Mouse (Mus musculus): ENCODE measurements at regions not wholly inside any gene's neighbourhood (a gene's known extent, or its start where the extent isn't known, plus 50 kb on each side); places are given as distances from the start of the nearest gene placed in this dataset.

DNA sequence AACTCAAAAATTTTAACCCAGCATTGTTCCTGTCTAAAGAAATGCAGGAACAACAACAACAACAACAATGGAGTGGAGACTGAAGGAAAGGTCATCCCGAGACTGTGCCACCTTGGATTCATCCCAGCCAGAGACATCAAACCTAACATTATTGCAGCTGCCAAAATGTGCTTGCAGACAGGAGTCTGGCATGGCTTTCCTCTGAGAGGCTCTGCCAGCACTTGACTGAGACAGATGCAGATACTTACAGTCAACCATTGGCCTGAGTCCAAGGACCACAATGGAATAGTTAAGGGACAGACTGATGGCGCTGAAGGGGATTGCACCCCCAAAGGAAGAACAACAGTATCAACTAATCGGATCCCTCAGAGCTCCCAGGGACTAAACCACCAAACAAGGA lies 819.0 kb downstream of the Fam19a2 start:
- H3K27me3 ChIP-seq (replicated peaks), result no peaks in the 10 kb centered on the region
- TF ChIP-seq CHD2 (IDR thresholded peaks at IDR 0.05; ENCODE audit: low read length), result no peak
- no peak for TF ChIP-seq ZKSCAN1 (IDR thresholded peaks at IDR 0.05; ENCODE audit: borderline replicate concordance, low read depth, low read length)
- TF ChIP-seq HCFC1 (IDR thresholded peaks at IDR 0.05; ENCODE audit: low read depth, low read length), result no peak
- TF ChIP-seq TCF12 (IDR thresholded peaks at IDR 0.05; ENCODE audit: low read depth, low read length), result no peak
- no peak for TF ChIP-seq POLR2AphosphoS2 (IDR thresholded peaks at IDR 0.05; ENCODE audit: low read depth, low read length)
- TF ChIP-seq USF1 (IDR thresholded peaks at IDR 0.05; ENCODE audit: low read depth, low read length), result no peak
- no peak for TF ChIP-seq EP300 (IDR thresholded peaks at IDR 0.05; ENCODE audit: low read length)
- TF ChIP-seq UBTF (IDR thresholded peaks at IDR 0.05; ENCODE audit: low read depth, low read length), result no peak
- no peak for TF ChIP-seq ZNF384 (IDR thresholded peaks at IDR 0.05; ENCODE audit: low read depth, low read length)
- no peak for TF ChIP-seq JUND (conservative IDR thresholded peaks at IDR 0.05; ENCODE audit: low read depth, low read length)
- no peak overlapping the region for H3K4me2 ChIP-seq (ENCODE audit: insufficient read depth, low read depth, poor library complexity, severe bottlenecking)
- peaks cover 23% of the 10 kb centered on the region for H3K9me3 ChIP-seq (replicated peaks; ENCODE audit: low read length)
- H3K36me3 ChIP-seq (replicated peaks in 1 of 2; ENCODE audit: control insufficient read depth in 1 of 2, insufficient read depth in 1 of 2, low read length in 1 of 2), result no peaks in the 10 kb centered on the region
- H3K4me3 ChIP-seq (replicated peaks in 1 of 3; ENCODE audit: low read depth in 2 of 3, low read length in 2 of 3, poor library complexity in 1 of 3), result no peak overlapping the region
- H3K27ac ChIP-seq (ENCODE audit: insufficient read depth, low read depth), result no peak overlapping the region
- dilution Hi-C loops (cut with MboI; ENCODE audit: extremely low pct_ligation_motif_present, extremely low pct_unique_long_range_greater_than_20kb, low sequenced_read_pairs), result no loop called here
- no peaks in the 10 kb centered on the region for H3K79me2 ChIP-seq (replicated peaks; ENCODE audit: control insufficient read depth, extremely low read depth, insufficient read depth, poor library complexity, severe bottlenecking)
- no peak for DNase-seq (ENCODE audit: extremely low read depth)
- no peak overlapping the region for H3K9ac ChIP-seq (ENCODE audit: insufficient read depth, low read depth)
- in situ Hi-C loops (cut with MboI; ENCODE audit: low pct_ligation_motif_present, low pct_unique_long_range_greater_than_20kb, low sequenced_read_pairs), result no loop called here
- no peaks in the 10 kb centered on the region for H3K4me1 ChIP-seq (ENCODE audit: control insufficient read depth in 1 of 2, insufficient read depth in 2 of 2)

DNA sequence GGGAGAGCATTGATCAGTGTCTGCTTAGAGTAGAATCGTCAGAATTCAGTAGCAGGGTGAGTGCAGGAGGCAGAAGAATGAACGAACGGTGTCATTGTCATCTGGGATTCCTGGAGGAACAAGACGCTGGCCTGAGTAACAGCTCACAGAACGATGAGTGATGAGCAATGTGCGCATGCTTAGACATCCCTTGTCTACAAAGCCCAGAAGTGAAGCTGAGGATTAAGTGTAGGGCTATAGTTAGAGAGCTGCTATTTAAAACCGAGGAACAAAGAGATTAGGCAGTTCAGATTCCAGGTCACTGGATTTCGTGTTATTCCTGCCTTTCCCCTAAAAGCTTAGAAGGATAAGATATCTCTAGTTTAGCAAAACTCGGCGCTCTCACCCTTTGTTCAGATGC lies 826.8 kb downstream of the Fam19a2 start:
- H3K9ac ChIP-seq (ENCODE audit: insufficient read depth, low read depth), result no peak overlapping the region
- TF ChIP-seq POLR2A (IDR thresholded peaks at IDR 0.05; ENCODE audit: low read depth, low read length), result no peak
- no peak for TF ChIP-seq EP300 (IDR thresholded peaks at IDR 0.05; ENCODE audit: low read length)
- H3K27me3 ChIP-seq (replicated peaks), result no peaks in the 10 kb centered on the region
- DNase-seq (ENCODE audit: extremely low read depth), result no peak
- dilution Hi-C loops (cut with MboI; ENCODE audit: extremely low pct_ligation_motif_present, extremely low pct_unique_long_range_greater_than_20kb, low sequenced_read_pairs) (no loop called here), in situ Hi-C loops (cut with MboI; ENCODE audit: low pct_ligation_motif_present, low pct_unique_long_range_greater_than_20kb, low sequenced_read_pairs) (no loop called here)
- H3K36me3 ChIP-seq (replicated peaks in 1 of 2; ENCODE audit: control insufficient read depth in 1 of 2, insufficient read depth in 1 of 2, low read length in 1 of 2), result no peaks in the 10 kb centered on the region
- H3K4me2 ChIP-seq (ENCODE audit: insufficient read depth, low read depth, poor library complexity, severe bottlenecking), result no peak overlapping the region
- no peak overlapping the region for H3K27ac ChIP-seq (ENCODE audit: insufficient read depth, low read depth)
- no peak overlapping the region for H3K4me3 ChIP-seq (replicated peaks in 1 of 3; ENCODE audit: low read depth in 2 of 3, low read length in 2 of 3, poor library complexity in 1 of 3)
- H3K4me1 ChIP-seq (ENCODE audit: control insufficient read depth in 1 of 2, insufficient read depth in 2 of 2), result no peaks in the 10 kb centered on the region
- no peaks in the 10 kb centered on the region for H3K79me2 ChIP-seq (replicated peaks; ENCODE audit: control insufficient read depth, extremely low read depth, insufficient read depth, poor library complexity, severe bottlenecking)
- peaks cover 39% of the 10 kb centered on the region for H3K9me3 ChIP-seq (replicated peaks; ENCODE audit: low read length)

DNA sequence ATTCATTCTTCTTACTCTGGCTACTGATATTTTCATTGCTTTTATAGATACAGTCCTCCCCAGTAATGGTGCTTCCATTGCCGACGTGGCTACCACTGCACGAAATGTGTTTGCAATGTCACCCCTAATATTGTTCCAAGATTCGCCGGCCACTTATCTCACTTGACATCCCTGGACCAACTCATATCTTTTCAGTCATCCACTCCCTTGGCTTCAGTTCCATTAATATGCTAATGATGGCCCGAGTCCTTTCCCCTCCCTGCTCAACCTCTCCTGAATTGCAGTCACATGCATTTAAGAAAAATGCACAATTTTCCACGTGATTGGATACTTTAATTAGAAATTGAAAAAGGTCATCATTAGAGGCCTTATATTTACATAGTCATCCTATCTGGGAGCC lies 827.6 kb downstream of the Fam19a2 start:
- Histone ChIP-seq H3K27ac (ENCODE audit: insufficient read depth, low read depth) (no peak overlapping the region), H3K9ac (ENCODE audit: insufficient read depth, low read depth) (no peak overlapping the region), H3K4me1 (ENCODE audit: control insufficient read depth in 1 of 2, insufficient read depth in 2 of 2) (no peaks in the 10 kb centered on the region), H3K27me3 (replicated peaks) (no peaks in the 10 kb centered on the region), H3K36me3 (replicated peaks in 1 of 2; ENCODE audit: control insufficient read depth in 1 of 2, insufficient read depth in 1 of 2, low read length in 1 of 2) (no peaks in the 10 kb centered on the region), H3K4me3 (replicated peaks in 1 of 3; ENCODE audit: low read depth in 2 of 3, low read length in 2 of 3, poor library complexity in 1 of 3) (no peak overlapping the region), H3K4me2 (ENCODE audit: insufficient read depth, low read depth, poor library complexity, severe bottlenecking) (no peak overlapping the region), H3K9me3 (replicated peaks; ENCODE audit: low read length) (peaks cover 40% of the 10 kb centered on the region), H3K79me2 (replicated peaks; ENCODE audit: control insufficient read depth, extremely low read depth, insufficient read depth, poor library complexity, severe bottlenecking) (no peaks in the 10 kb centered on the region)
- no peak for DNase-seq (ENCODE audit: extremely low read depth)
- in situ Hi-C loops (cut with MboI; ENCODE audit: low pct_ligation_motif_present, low pct_unique_long_range_greater_than_20kb, low sequenced_read_pairs) (no loop called here), dilution Hi-C loops (cut with MboI; ENCODE audit: extremely low pct_ligation_motif_present, extremely low pct_unique_long_range_greater_than_20kb, low sequenced_read_pairs) (no loop called here)
- no peak for TF ChIP-seq E2F4 (IDR thresholded peaks at IDR 0.05; ENCODE audit: insufficient replicate concordance, low read depth, low read length)
- no peak for TF ChIP-seq USF2 (conservative IDR thresholded peaks at IDR 0.05; ENCODE audit: low read depth, low read length)
- no peak for TF ChIP-seq IRF4 (IDR thresholded peaks at IDR 0.05; ENCODE audit: low read depth, low read length)
- TF ChIP-seq ZNF384 (IDR thresholded peaks at IDR 0.05; ENCODE audit: low read depth, low read length), result no peak
- no peak for TF ChIP-seq RAD21 (IDR thresholded peaks at IDR 0.05; ENCODE audit: low read depth, low read length)
- no peak for TF ChIP-seq ZC3H11A (IDR thresholded peaks at IDR 0.05; ENCODE audit: low read depth, low read length)
- TF ChIP-seq KAT2A (IDR thresholded peaks at IDR 0.05; ENCODE audit: insufficient replicate concordance, low read length), result no peak
- no peak for TF ChIP-seq POLR2A (IDR thresholded peaks at IDR 0.05; ENCODE audit: low read depth, low read length)
- no peak for TF ChIP-seq EP300 (IDR thresholded peaks at IDR 0.05; ENCODE audit: low read length)
- no peak for TF ChIP-seq ZMIZ1 (IDR thresholded peaks at IDR 0.05; ENCODE audit: low read depth, low read length)
- no peak for TF ChIP-seq NELFE (IDR thresholded peaks at IDR 0.05; ENCODE audit: low read depth, low read length)
- TF ChIP-seq USF1 (IDR thresholded peaks at IDR 0.05; ENCODE audit: low read depth, low read length), result no peak
- TF ChIP-seq NRF1 (IDR thresholded peaks at IDR 0.05; ENCODE audit: low read depth, low read length), result no peak
- no peak for TF ChIP-seq ETS1 (conservative IDR thresholded peaks at IDR 0.05; ENCODE audit: low read depth, low read length)
- no peak for TF ChIP-seq POLR2AphosphoS2 (IDR thresholded peaks at IDR 0.05; ENCODE audit: low read depth, low read length)
- no peak for TF ChIP-seq MYC (IDR thresholded peaks at IDR 0.05; ENCODE audit: low read depth, low read length)
- no peak for TF ChIP-seq JUN (IDR thresholded peaks at IDR 0.05; ENCODE audit: insufficient read depth, low read depth, low read length)
- TF ChIP-seq ELF1 (IDR thresholded peaks at IDR 0.05; ENCODE audit: low read depth, low read length), result no peak
